Mouse (Mus musculus) lung, postnatal 10 days (tissue): Measurements from ENCODE around the gene Utp6.

ENCODE experiments used
- DNase-seq: peaks from one replicate; pipeline ENCODE4 v3.0.0; 2021

Gene Utp6

GRCm38 (mm10) chr11:79961346-79962124 is 655 bp downstream of the Utp6 start:
- DNase-seq, result peak; percentile 11

DNA sequence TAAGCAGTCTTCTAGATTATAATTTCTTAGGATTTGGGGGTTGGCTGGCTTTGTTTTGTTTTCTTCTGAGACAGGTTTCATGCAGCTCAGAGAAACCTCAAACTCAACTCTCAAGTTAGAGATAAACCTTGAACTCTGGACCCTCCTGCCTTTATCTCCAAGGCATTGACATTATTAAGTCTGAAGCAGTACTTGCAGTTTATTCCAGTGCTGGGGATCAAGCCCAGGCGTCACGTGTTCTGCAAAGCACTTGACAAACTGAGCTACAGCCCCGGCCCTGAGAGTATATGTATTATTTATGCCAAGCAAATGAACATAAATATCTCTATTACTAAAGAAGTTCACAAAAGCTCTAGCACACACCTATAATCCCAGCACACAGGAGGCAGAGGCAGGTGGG is 14.9 kb downstream of the Utp6 start:
- DNase-seq, result no peak

DNA sequence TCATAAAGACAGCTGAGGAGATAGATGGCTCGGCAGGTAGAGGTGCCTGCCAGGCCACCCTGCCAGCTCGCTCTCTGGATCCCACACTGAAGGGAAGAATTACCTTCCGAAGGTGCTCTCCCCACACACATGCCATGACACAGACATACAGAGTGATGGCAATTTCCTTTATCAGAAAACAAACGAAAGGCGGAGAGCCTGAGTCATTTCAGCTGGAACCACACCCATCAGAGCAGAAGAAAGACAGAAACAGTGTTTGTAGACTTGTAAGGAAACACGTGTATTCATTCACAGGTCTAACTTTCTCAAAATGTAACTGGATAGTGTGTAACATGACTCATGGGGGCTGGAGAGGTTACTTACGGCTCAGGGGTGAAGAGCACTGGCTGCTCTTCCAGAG is 18.6 kb downstream of the Utp6 start:
- no peak for DNase-seq

GRCm38 (mm10) chr11:79943136-79943535 is 19.1 kb downstream of the Utp6 start:
- no peak for DNase-seq

- no peak for DNase-seq
These were observed 26.4 kb downstream of the Utp6 start for GRCm38 (mm10) chr11:79935766-79936165.

- no peak for DNase-seq
These were observed 39.4 kb downstream of the Utp6 start for GRCm38 (mm10) chr11:79922766-79923165.

- no peak for DNase-seq
These were observed 40.0 kb downstream of the Utp6 start for GRCm38 (mm10) chr11:79922157-79922556.

GRCm38 (mm10) chr11:79920505-79921025 is 41.6 kb downstream of the Utp6 start:
- DNase-seq, result no peak

GRCm38 (mm10) chr11:79919685-79920504 is 42.3 kb downstream of the Utp6 start:
- DNase-seq, result peak; percentile 91

DNA sequence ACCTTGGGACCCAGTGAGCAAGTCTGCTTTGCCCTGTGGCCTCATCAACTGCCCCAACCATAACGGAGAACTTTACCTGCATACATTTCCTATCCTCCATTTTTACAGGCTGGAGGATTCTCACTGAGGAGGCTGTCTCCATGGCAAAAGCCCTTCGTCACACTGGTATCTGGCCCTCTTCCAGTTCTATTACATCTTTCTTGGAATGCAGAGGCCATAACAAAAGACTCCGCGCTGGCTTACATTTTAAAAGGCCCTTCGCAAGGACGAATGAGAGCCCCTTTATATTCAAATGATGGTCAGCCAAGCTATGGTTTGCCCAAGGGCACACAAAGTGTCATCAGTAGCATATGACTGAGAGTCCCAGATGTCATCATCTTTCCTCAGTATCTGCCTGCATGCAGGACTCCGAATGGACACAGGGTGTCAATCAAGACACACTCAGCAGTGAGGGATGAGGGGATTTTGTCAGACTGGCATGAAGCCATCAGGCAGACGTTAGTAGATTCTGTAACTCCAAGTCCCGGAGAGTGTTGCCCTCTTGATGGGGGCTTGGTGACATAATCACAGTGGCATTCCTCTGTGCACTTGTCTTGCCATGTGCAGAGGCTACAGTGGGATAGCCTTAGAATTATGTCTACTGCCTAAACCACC is 46.4 kb downstream of the Utp6 start:
- peak; percentile 54 for DNase-seq

- DNase-seq, result peak; percentile 45
These were observed 53.3 kb downstream of the Utp6 start for GRCm38 (mm10) chr11:79908600-79909483.

DNA sequence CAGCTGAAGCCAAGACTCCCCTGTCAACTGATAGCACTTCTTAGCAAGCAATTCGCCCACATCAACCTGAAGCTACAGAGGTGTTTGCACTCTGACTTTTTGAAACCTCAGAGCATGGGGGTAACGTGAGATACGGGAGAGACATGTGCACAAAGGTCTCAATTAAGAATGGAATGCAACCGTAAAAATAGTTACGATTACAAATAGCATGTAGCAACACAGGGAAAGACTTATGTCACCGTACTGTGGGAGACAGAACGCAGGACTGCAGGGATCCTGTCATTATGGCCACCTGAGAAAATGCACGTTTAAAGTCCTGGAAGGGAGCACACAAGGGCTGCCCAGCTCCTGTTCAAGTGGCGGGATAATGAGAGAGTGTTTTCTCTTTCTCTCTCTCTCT is 55.3 kb downstream of the Utp6 start:
- DNase-seq, result no peak

DNA sequence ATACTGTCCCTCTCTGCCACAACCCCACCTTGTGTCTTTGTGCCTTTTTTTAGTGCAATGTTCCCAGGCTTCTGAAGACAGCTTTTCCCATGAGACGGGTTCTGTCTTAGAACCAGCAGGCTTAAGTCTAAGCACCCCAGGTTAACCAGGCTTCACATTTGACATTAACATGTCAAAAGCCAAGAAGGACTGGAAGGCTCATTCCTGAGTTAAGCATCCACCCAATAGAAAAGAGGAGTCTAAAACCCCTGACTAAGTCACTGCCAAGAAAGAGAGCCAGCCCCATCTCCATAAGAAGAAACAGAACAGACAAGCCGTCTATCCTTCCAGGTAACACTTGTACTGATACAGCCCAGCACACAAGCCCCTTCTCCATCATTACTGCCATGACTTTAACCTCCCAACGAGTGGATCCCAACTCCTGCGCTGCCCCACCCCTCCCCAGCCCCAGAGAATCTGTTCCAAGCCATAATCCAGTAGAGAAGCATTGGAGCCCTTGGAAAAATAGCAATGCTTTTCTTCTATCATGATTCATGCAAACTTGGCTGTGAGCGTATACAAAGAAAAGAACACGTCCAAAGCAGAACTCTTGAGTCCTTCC is 59.2 kb downstream of the Utp6 start:
- no peak for DNase-seq

DNA sequence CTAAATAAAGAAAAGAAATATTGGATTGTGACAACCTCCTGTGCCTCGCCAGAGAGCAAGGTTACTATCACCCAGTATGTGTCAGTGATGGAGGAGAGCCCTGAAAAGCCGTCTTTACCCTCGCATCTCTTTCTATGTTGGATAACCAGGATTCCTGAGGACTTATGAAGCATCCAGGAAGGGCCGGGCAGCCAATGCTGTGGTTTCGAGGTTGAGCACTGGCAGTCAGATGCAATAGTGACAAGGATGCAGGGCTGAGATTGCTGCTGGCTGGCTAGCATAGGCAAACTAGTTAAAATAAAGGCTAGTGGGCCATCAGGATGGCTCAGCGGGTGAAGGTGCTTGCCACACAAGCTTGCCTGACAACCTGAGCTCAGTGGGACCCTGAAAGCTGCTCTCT is 61.0 kb downstream of the Utp6 start:
- DNase-seq, result no peak

DNA sequence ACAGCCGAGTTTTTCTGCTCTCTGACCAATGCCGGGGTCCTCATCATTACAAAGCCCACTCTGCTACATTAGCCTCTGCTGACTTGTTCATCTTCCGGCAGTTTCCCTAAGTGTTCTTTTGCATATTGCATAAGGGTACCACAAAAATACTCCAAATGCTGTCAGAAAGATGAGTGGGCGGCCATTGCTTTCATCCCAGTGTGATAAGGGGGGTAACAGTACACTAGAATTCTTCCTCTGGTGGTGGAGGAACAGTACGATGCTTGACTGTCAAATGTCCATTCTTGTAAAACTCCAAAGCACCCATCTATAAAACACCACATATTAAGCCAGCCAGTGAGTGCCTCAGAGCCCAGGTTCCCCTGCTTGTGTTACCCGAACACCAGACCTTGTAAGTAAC is 69.9 kb downstream of the Utp6 start:
- DNase-seq, result no peak

DNA sequence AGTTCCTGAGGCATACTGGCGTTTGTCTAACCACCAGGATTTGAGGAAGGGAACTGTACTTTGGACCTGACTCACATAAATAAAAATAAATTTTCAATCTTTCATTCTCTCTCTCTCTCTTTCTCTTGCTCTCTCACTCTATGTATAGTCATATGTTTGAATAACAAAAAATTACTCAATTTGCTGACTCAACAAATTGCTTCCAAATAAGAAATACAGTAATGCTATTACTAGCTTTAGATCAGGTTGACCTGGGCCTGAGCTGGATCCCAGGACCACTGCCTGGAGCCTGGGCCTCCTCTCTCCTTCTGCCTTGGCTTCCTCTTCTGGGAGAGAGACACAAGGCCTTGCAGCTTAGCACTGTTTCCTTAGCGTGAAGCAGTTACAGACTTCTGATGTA is 71.4 kb downstream of the Utp6 start:
- no peak for DNase-seq

GRCm38 (mm10) chr11:79886961-79887360 is 75.2 kb downstream of the Utp6 start:
- DNase-seq, result no peak

- no peak for DNase-seq
These were observed 75.8 kb downstream of the Utp6 start for GRCm38 (mm10) chr11:79886395-79886794.

- DNase-seq, result no peak
These were observed 76.3 kb downstream of the Utp6 start for GRCm38 (mm10) chr11:79885713-79886393.

DNA sequence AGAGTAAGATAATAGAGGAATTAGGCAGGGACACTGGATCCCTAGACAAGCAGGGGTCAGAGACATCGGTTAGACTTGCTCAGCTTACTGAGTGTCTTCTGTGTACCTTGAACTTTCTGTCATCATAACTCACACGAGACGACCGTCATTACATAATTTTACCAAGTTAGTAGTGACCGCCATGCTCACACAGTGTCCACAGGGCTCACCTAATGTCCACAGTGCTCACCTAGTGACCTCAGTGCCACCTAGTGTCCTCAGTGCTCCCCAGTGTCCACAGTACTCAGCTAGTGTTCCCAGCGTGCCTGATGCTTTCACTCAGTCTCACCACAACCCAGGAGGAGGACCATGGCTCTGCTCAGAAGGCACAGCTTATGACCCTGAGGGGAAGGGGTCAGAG is 77.4 kb downstream of the Utp6 start:
- DNase-seq, result no peak
